Mouse (Mus musculus) heart, embryonic 16.5 days (tissue): Measurements from ENCODE around the gene Brat1. TPM values are rescaled to one million over a fixed set of nuclear protein-coding genes. Genes with fewer than 3 reads are reported as not detected.
A peak's percentile ranks its signal among the peaks of the same experiment; 100 is the strongest.

Source experiments
- ATAC-seq: fragments of 200-750 bp; cut with Nextera tagmentation; replicated peaks from 2 replicates; pipeline ENCODE4 v1.8.0; 2017; ENCODE audit warnings: moderate number of reproducible peaks; ENCODE audit not compliant: insufficient read depth, low FRiP score; ENCODE audit errors: extremely low read depth
- H3K27ac ChIP-seq: fragments of 300-500 bp; sonication (generic); 2 replicates; pipeline ENCODE4 v1.5.1; 2014; ENCODE audit warnings: mild to moderate bottlenecking, low read length, control low read depth, moderate library complexity
- H3K27me3 ChIP-seq: fragments of 300-500 bp; sonication (generic); 2 replicates; pipeline ENCODE4 v1.6.1; 2014; ENCODE audit warnings: low read length, mixed read lengths; ENCODE audit not compliant: control insufficient read depth, insufficient read depth
- H3K36me3 ChIP-seq: fragments of 300-500 bp; sonication (generic); 2 replicates; pipeline ENCODE4 v1.6.1; 2014; ENCODE audit not compliant: control insufficient read depth, insufficient read depth
- H3K4me1 ChIP-seq: fragments of 300-500 bp; sonication (generic); 2 replicates; pipeline ENCODE4 v1.6.1; 2014; ENCODE audit warnings: low read length, mixed read lengths; ENCODE audit not compliant: control insufficient read depth, insufficient read depth
- H3K4me2 ChIP-seq: fragments of 300-500 bp; sonication (generic); 2 replicates; pipeline ENCODE4 v1.6.1; 2014; ENCODE audit warnings: low read depth, mild to moderate bottlenecking, control low read depth, low read length
- H3K4me3 ChIP-seq: fragments of 300-500 bp; sonication (generic); 2 replicates; pipeline ENCODE4 v1.5.1; 2014; ENCODE audit warnings: mild to moderate bottlenecking, control low read depth, low read length
- H3K9ac ChIP-seq: fragments of 300-500 bp; sonication (generic); 2 replicates; pipeline ENCODE4 v1.6.1; 2014; ENCODE audit warnings: low read length, control low read depth
- H3K9me3 ChIP-seq: fragments of 300-500 bp; sonication (generic); replicated peaks from 2 replicates; pipeline ENCODE4 v1.6.1; 2016; ENCODE audit warnings: low read length; ENCODE audit not compliant: control insufficient read depth
- WGBS: fragments of 180-500 bp; shearing (Covaris S2); extraction: QIAGEN DNeasy Blood & Tissue Kit; methylation state at CpG from one replicate; pipeline ENCODE4 v1.1.7; 2014; 5-methylcytosine and 5-hydroxymethylcytosine counted together
- polyA plus RNA-seq: library from polyadenylated mRNA; unstranded; fragments of >200 nt; fragmentation: Nextera tagmentation; extraction: Ambion mirVana; gene quantifications from 2 replicates; pipeline ENCODE4 v1.2.1, GENCODE M21; 2015

Gene Brat1
- polyA plus RNA-seq, 1 experiment from 2014 or later: 15.3 TPM

GRCm38 (mm10) chr5:140688434-140688833, 16.4 kb upstream of the Brat1 start:
- Histone ChIP-seq H3K27me3 (no peaks in the 10 kb centered on the region), H3K9me3 (no peaks in the 10 kb centered on the region), H3K4me2 (no peak overlapping the region), H3K4me3 (no peak overlapping the region), H3K4me1 (no peaks in the 10 kb centered on the region), H3K36me3 (peaks cover 18% of the 10 kb centered on the region), H3K9ac (no peak overlapping the region), H3K27ac (no peak overlapping the region)
- ATAC-seq: no peak
- WGBS: 70% methylated on average over 3 of the region's 3 CpGs

- Histone ChIP-seq H3K27ac (no peak overlapping the region), H3K4me1 (peaks cover under 1% of the 10 kb centered on the region), H3K36me3 (peaks cover 12% of the 10 kb centered on the region; the same call in 1 of the 2 replicates), H3K4me2 (no peak overlapping the region), H3K4me3 (no peak overlapping the region), H3K27me3 (no peaks in the 10 kb centered on the region), H3K9me3 (no peaks in the 10 kb centered on the region), H3K9ac (no peak overlapping the region)
- WGBS: 87% methylated on average over 7 of the region's 7 CpGs
- no peak for ATAC-seq
Measured at GRCm38 (mm10) chr5:140695987-140696386, 8.8 kb upstream of the Brat1 start.

GRCm38 (mm10) chr5:140699776-140700175, 5.0 kb upstream of the Brat1 start:
- no peaks in the 10 kb centered on the region for H3K27me3 ChIP-seq
- peaks cover 7% of the 10 kb centered on the region; the same call in 1 of the 2 replicates for H3K36me3 ChIP-seq
- H3K4me2 ChIP-seq: no peak overlapping the region
- no peak overlapping the region for H3K4me3 ChIP-seq
- WGBS: 63% methylated on average over 9 of the region's 9 CpGs
- H3K9me3 ChIP-seq: no peaks in the 10 kb centered on the region
- peaks cover 11% of the 10 kb centered on the region for H3K4me1 ChIP-seq
- ATAC-seq: no peak
- no peak overlapping the region for H3K9ac ChIP-seq
- no peak overlapping the region for H3K27ac ChIP-seq

- H3K4me1 ChIP-seq: peaks cover 20% of the 10 kb centered on the region
- H3K27me3 ChIP-seq: no peaks in the 10 kb centered on the region
- H3K9me3 ChIP-seq: no peaks in the 10 kb centered on the region
- H3K27ac ChIP-seq: peak overlapping the region; percentile 73
- H3K4me3 ChIP-seq: peak overlapping the region; percentile 79
- ATAC-seq: no peak
- under 1% methylated on average over 25 of the region's 25 CpGs for WGBS
- peak overlapping the region; percentile 82 for H3K4me2 ChIP-seq
- peak overlapping the region; percentile 79 for H3K9ac ChIP-seq
- H3K36me3 ChIP-seq: peaks cover 4% of the 10 kb centered on the region; the same call in 1 of the 2 replicates
Measured at GRCm38 (mm10) chr5:140701661-140702060, 3.1 kb upstream of the Brat1 start.

GRCm38 (mm10) chr5:140702103-140702513, 2.7 kb upstream of the Brat1 start, which contains the start of gene Iqce:
Gene Iqce (minus strand): TSS chr5:140702378.
- H3K27ac ChIP-seq: peak within 1 kb of the TSS; percentile 73
- H3K27me3 ChIP-seq: no peaks in the 10 kb centered on the region
- H3K9me3 ChIP-seq: no peaks in the 10 kb centered on the region
- no peaks in the 10 kb centered on the region for H3K36me3 ChIP-seq
- H3K4me2 ChIP-seq: peak within 1 kb of the TSS; percentile 82
- H3K9ac ChIP-seq: peak within 1 kb of the TSS; percentile 79
- whole genome bisulfite sequencing: 1% methylated on average over 31 of the region's 33 CpGs
- peaks cover 20% of the 10 kb centered on the region for H3K4me1 ChIP-seq
- peak; percentile 46 for ATAC-seq
- peak within 1 kb of the TSS; percentile 79 for H3K4me3 ChIP-seq

GRCm38 (mm10) chr5:140702618-140703175, 2.1 kb upstream of the Brat1 start:
- no peaks in the 10 kb centered on the region for H3K9me3 ChIP-seq
- peak overlapping the region; percentile 82 for H3K4me2 ChIP-seq
- ATAC-seq: no peak
- no peaks in the 10 kb centered on the region for H3K27me3 ChIP-seq
- peaks cover 20% of the 10 kb centered on the region for H3K4me1 ChIP-seq
- H3K4me3 ChIP-seq: peak overlapping the region; percentile 79
- H3K27ac ChIP-seq: peak overlapping the region; percentile 73
- no peaks in the 10 kb centered on the region for H3K36me3 ChIP-seq
- WGBS: 61% methylated on average over 19 of the region's 19 CpGs
- peak overlapping the region; percentile 79 for H3K9ac ChIP-seq

GRCm38 (mm10) chr5:140703480-140704377, 1.1 kb upstream of the Brat1 start:
- peaks cover 20% of the 10 kb centered on the region for H3K4me1 ChIP-seq
- H3K4me2 ChIP-seq: peak overlapping the region; percentile 61
- H3K27ac ChIP-seq: peak overlapping the region; percentile 92
- no peaks in the 10 kb centered on the region for H3K36me3 ChIP-seq
- no peak for ATAC-seq
- H3K9ac ChIP-seq: peak overlapping the region; percentile 31; the same call in 1 of the 2 replicates
- H3K27me3 ChIP-seq: no peaks in the 10 kb centered on the region
- 32% methylated on average over 17 of the region's 17 CpGs for WGBS
- no peaks in the 10 kb centered on the region for H3K9me3 ChIP-seq
- peak overlapping the region; percentile 71 for H3K4me3 ChIP-seq

GRCm38 (mm10) chr5:140705501-140706171, 825 bp downstream of the Brat1 start:
- H3K4me2 ChIP-seq: peak overlapping the region; percentile 88
- peak overlapping the region; percentile 90 for H3K9ac ChIP-seq
- peaks cover 20% of the 10 kb centered on the region for H3K4me1 ChIP-seq
- 0 out of 2 replicates have a peak, but pooled peaks cover 9% of the 10 kb centered on the region for H3K36me3 ChIP-seq
- 47% methylated on average over 7 of the region's 7 CpGs for WGBS
- peak overlapping the region; percentile 71 for H3K4me3 ChIP-seq
- no peak for ATAC-seq
- H3K27ac ChIP-seq: peak overlapping the region; percentile 85
- no peaks in the 10 kb centered on the region for H3K27me3 ChIP-seq
- H3K9me3 ChIP-seq: no peaks in the 10 kb centered on the region
